Mouse (Mus musculus) embryonic facial prominence, embryonic 11.5 days (tissue): ENCODE results near the gene Trim69. TPM values are rescaled to one million over a fixed set of nuclear protein-coding genes. Genes with fewer than 3 reads are reported as not detected.

Experiments used
- ATAC-seq: fragments of 200-750 bp; cut with Nextera tagmentation; replicated peaks from 2 replicates; pipeline ENCODE4 v1.8.0; 2017; ENCODE audit warnings: low read depth; ENCODE audit not compliant: insufficient number of reproducible peaks, low FRiP score, low TSS enrichment
- DNase-seq: peaks from one replicate; pipeline ENCODE4 v3.0.0-alpha.2; 2015; ENCODE audit warnings: low spot score
- H3K27ac ChIP-seq: fragments of 300-500 bp; sonication (generic); replicated peaks from 2 replicates; pipeline ENCODE4 v1.5.1; 2014; ENCODE audit warnings: mild to moderate bottlenecking, low read depth, low read length, control low read depth
- H3K27me3 ChIP-seq: fragments of 300-500 bp; sonication (generic); 2 replicates; pipeline ENCODE4 v1.6.1; 2014; ENCODE audit warnings: mild to moderate bottlenecking, low read length, moderate library complexity, mixed read lengths; ENCODE audit not compliant: control insufficient read depth, insufficient read depth
- H3K36me3 ChIP-seq: fragments of 300-500 bp; sonication (generic); replicated peaks from 2 replicates; pipeline ENCODE4 v1.6.1; 2014; ENCODE audit warnings: low read depth, mild to moderate bottlenecking, low read length, moderate library complexity, mixed read lengths; ENCODE audit not compliant: control insufficient read depth, insufficient read depth
- H3K4me1 ChIP-seq: fragments of 300-500 bp; sonication (generic); 2 replicates; pipeline ENCODE4 v1.6.1; 2014; ENCODE audit warnings: low read length, mixed read lengths; ENCODE audit not compliant: control insufficient read depth, insufficient read depth
- H3K4me2 ChIP-seq: fragments of 300-500 bp; sonication (generic); 2 replicates; pipeline ENCODE4 v1.6.1; 2014; ENCODE audit warnings: low read depth, mild to moderate bottlenecking, control low read depth, low read length, moderate library complexity
- H3K4me3 ChIP-seq: fragments of 300-500 bp; sonication (generic); 2 replicates; pipeline ENCODE4 v1.5.1; 2014; ENCODE audit warnings: low read depth, low read length, control low read depth
- H3K9ac ChIP-seq: fragments of 300-500 bp; sonication (generic); replicated peaks from 2 replicates; pipeline ENCODE4 v1.6.1; 2014; ENCODE audit warnings: mild to moderate bottlenecking, control low read depth, low read length
- H3K9me3 ChIP-seq: fragments of 300-500 bp; sonication (generic); replicated peaks from 2 replicates; pipeline ENCODE4 v1.6.1; 2016; ENCODE audit warnings: mild to moderate bottlenecking, low read length, inconsistent platforms, mixed read lengths; ENCODE audit not compliant: control insufficient read depth
- WGBS: fragments of 180-500 bp; shearing (Covaris S2); extraction: QIAGEN DNeasy Blood & Tissue Kit; methylation state at CpG from one replicate; pipeline ENCODE4 v1.1.7; 2014; 5-methylcytosine and 5-hydroxymethylcytosine counted together
- polyA plus RNA-seq: library from polyadenylated mRNA; unstranded; fragments of >200 nt; fragmentation: Nextera tagmentation; extraction: Ambion mirVana; gene quantifications from 2 replicates; pipeline ENCODE4 v1.2.1, GENCODE M21; 2014

Trim69 gene
- polyA plus RNA-seq, 1 experiment from 2014 or later, result not detected

DNA sequence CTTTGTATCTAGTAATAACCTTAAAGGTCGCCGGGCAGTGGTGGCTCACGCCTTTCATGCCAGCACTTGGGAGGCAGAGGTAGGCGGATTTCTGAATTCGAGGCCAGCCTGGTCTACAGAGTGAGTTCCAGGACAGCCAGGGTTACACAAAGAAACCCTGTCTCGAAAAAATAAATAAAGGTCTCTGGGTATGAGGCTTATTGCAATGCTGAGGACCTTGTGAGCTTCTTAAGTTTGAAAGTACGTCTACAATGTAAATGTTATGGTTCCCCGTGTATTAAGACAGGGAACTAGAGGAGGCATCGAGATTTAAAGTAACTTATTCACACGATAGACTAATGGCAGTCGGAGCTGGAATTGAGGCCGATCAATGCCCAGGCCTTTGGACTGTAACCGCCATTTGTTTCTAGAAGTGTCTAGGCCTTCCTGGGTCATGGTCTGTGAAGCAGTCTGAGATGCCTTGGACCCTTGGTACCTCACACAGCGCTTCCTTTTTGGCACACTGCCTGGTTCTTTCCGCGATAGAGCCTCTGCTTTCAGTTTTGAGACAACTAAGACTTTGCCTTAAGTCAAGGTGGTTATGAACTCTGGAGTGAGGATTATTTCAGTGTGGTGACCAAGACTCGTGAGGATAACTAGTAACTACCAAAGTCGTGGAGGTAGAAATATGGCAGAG, 12.1 kb upstream of the Trim69 start:
- no peak for ATAC-seq
- H3K27me3 ChIP-seq, result no peaks in the 10 kb centered on the region
- H3K36me3 ChIP-seq, result no peaks in the 10 kb centered on the region
- H3K9ac ChIP-seq, result peak overlapping the region; percentile 75; the same call in 1 of the 2 replicates
- no peaks in the 10 kb centered on the region for H3K9me3 ChIP-seq
- DNase-seq, result peak; percentile 21
- 41% methylated on average over 18 of the region's 18 CpGs for WGBS
- H3K27ac ChIP-seq, result no peak overlapping the region
- H3K4me3 ChIP-seq, result peak overlapping the region; percentile 53
- peak overlapping the region; percentile 69 for H3K4me2 ChIP-seq
- H3K4me1 ChIP-seq, result no peaks in the 10 kb centered on the region

DNA sequence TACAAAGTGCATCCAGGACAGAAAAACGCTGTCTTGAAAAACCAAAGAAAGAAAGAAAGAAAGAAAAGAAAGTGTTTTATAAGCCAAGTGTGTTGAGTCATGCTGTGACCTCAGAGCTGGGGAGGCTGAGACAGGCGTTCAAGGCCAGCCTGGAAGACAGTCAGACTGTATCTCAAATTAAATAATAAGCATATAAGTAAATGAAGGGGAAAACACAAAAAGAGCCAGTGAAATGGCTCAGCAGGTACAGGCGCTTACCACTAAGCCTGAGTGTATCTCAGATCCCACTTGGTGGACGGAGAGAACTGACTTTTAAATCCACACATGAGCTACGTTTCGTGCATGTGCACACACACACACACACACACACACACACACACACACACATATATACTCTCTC, 11.2 kb upstream of the Trim69 start:
- Histone ChIP-seq H3K27me3 (no peaks in the 10 kb centered on the region), H3K9ac (no peak overlapping the region), H3K9me3 (no peaks in the 10 kb centered on the region), H3K4me1 (no peaks in the 10 kb centered on the region), H3K4me3 (no peak overlapping the region), H3K36me3 (no peaks in the 10 kb centered on the region), H3K4me2 (no peak overlapping the region), H3K27ac (no peak overlapping the region)
- WGBS, result 90% methylated on average over 6 of the region's 6 CpGs
- ATAC-seq (no peak), DNase-seq (no peak)

DNA sequence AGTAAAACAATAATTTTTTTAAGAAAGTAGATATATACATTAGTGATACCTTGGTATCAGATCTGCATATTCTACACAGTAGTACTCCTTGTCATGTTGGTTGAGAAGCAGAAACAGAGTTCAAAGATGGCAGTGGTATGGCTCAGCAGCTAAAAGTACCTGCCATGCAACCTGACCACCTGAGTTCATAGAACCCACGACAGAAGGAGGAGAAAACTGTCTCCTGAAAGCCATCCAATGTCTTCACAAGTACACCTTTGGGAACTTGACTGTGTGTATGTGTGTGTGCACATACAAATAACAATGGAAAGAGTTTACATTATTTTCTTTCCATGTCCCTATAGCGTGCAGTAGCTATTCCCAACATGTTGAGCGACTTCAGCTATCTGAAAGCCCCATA, 10.8 kb upstream of the Trim69 start:
- no peak overlapping the region for H3K4me2 ChIP-seq
- ATAC-seq, result no peak
- H3K4me1 ChIP-seq, result no peaks in the 10 kb centered on the region
- WGBS, result 79% methylated on average over 3 of the region's 3 CpGs
- no peaks in the 10 kb centered on the region for H3K27me3 ChIP-seq
- H3K27ac ChIP-seq, result no peak overlapping the region
- DNase-seq, result no peak
- no peak overlapping the region for H3K9ac ChIP-seq
- H3K9me3 ChIP-seq, result no peaks in the 10 kb centered on the region
- H3K4me3 ChIP-seq, result no peak overlapping the region
- no peaks in the 10 kb centered on the region for H3K36me3 ChIP-seq

DNA sequence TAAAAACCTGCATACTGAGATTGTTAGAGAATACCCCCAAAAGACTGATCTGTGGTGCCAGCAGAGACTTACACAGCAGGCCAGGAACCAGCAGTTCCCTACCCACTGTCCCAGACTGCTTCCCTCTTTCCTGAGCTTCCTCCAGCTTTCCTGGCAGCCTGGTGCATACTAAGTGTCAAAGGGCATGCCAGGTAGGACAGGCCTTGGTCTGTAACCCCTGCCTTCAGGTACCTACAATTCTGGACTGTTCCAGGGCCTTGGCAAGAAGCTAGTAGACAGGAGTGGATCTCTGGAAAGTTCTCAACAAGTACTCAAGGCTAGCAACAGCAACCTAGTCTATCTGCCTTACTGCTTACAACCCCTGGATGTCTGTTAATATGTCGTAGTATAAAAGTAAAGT, 9.3 kb upstream of the Trim69 start:
- H3K27ac ChIP-seq, result no peak overlapping the region
- WGBS, result 94% methylated on average over 1 of the region's 1 CpGs
- DNase-seq, result no peak
- ATAC-seq, result no peak
- no peaks in the 10 kb centered on the region for H3K27me3 ChIP-seq
- no peak overlapping the region for H3K4me2 ChIP-seq
- no peak overlapping the region for H3K4me3 ChIP-seq
- H3K9ac ChIP-seq, result no peak overlapping the region
- no peaks in the 10 kb centered on the region for H3K36me3 ChIP-seq
- no peaks in the 10 kb centered on the region for H3K4me1 ChIP-seq
- no peaks in the 10 kb centered on the region for H3K9me3 ChIP-seq

DNA sequence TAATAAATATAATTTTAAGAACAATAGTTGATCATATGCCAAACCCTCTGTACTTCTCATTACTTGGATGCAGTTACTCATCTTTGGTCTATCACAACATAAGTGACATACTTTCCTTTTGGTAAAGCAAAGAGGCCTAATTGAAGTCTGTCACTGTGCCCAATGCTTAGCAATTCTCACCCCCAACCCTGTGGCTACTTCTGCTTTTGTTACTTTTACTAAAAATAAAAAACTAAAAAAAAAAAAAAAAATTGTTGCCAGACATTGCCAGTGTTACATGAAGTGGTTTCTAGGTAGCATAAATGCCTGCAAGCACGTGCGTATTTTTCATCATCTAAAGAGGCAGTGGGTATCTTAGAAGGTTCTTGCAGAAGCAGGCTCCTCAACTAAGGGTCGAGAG, 7.7 kb upstream of the Trim69 start:
- no peaks in the 10 kb centered on the region for H3K9me3 ChIP-seq
- no peaks in the 10 kb centered on the region for H3K36me3 ChIP-seq
- H3K4me2 ChIP-seq, result no peak overlapping the region
- no peaks in the 10 kb centered on the region for H3K27me3 ChIP-seq
- no peak overlapping the region for H3K9ac ChIP-seq
- DNase-seq (no peak), ATAC-seq (no peak)
- WGBS, result 80% methylated on average over 3 of the region's 3 CpGs
- no peak overlapping the region for H3K27ac ChIP-seq
- no peak overlapping the region for H3K4me3 ChIP-seq
- no peaks in the 10 kb centered on the region for H3K4me1 ChIP-seq

DNA sequence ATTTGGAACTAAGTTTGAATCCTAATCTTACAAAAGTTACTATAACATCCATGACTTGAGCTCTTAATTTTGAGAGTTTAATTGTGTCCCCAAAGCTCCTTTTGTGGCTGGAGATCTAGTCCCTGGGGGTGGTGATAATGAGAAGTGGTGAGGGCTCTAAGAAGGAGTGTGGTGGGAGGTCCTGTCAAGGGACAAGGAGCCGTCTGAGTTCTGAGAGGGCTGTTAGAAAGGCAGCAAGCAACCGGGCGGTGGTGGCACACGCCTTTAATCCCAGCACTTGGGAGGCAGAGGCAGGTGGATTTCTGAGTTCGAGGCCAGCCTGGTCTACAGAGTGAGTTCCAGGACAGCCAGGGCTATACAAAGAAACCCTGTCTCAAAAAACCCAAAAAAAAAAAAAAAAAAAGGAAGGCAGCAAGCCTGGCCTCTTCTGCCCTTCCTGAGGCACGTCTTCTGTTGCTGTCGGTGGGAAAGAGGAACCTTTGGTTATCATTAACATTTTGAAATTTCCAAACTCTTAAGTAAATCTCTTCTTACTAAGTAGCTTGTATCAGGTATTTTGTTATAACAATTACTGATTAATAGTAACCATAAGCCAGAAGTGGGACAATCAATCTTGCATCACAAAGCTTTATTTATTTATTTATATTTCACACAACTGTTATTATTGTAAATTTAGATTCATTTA, 6.7 kb upstream of the Trim69 start:
- no peaks in the 10 kb centered on the region for H3K9me3 ChIP-seq
- ATAC-seq (no peak), DNase-seq (no peak)
- 83% methylated on average over 7 of the region's 7 CpGs for WGBS
- no peaks in the 10 kb centered on the region for H3K27me3 ChIP-seq
- H3K4me2 ChIP-seq, result no peak overlapping the region
- no peak overlapping the region for H3K4me3 ChIP-seq
- H3K4me1 ChIP-seq, result no peaks in the 10 kb centered on the region
- no peak overlapping the region for H3K9ac ChIP-seq
- no peak overlapping the region for H3K27ac ChIP-seq
- no peaks in the 10 kb centered on the region for H3K36me3 ChIP-seq

DNA sequence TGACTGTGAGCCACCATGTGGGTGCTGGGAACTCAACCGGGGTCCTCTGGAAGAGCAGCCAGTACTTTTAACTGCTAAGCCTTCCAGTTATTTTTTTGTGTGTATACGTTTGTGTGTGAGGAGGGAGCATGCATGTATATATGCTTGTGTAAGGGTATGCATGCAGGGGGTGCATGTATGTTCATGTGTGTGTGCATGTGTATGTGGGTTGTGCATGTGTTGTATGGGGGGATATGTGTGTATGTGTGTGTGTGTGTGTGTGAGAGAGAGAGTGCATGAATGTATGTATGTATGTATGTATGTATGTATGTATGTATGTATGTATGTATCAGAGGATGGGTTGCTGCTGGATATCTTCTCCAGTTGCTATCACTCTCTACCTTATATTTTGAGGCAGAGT, 6.0 kb upstream of the Trim69 start:
- no peaks in the 10 kb centered on the region for H3K27me3 ChIP-seq
- ATAC-seq, result no peak
- WGBS, result 84% methylated on average over 2 of the region's 2 CpGs

DNA sequence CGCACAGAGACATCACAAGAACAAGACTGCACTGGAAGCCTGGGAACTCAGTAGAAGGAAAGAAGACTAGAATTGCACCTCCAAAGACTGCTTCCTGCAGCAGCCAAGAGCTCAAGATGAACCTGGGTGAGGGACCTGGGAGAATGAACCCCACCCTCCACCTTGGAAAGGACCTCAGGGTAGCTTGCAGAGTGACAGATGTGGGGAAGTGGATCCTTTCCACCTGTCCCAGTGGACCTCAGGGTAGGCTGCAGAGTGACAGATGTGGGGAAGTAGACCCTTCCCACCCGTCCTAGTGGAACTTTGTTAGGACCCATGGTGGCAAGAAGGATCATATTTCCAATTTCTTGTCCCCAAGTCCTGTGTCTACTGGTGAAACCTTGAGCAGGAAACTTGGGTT, 5.2 kb upstream of the Trim69 start:
- Histone ChIP-seq H3K9ac (no peak overlapping the region), H3K9me3 (no peaks in the 10 kb centered on the region), H3K4me1 (no peaks in the 10 kb centered on the region), H3K27me3 (no peaks in the 10 kb centered on the region), H3K4me2 (no peak overlapping the region), H3K27ac (no peak overlapping the region), H3K4me3 (no peak overlapping the region), H3K36me3 (no peaks in the 10 kb centered on the region)
- 73% methylated on average over 2 of the region's 2 CpGs for WGBS
- no peak for DNase-seq
- no peak for ATAC-seq

More for the DNA sequence above, 6.0 kb upstream of the Trim69 start:
- H3K4me2 ChIP-seq, result no peak overlapping the region
- DNase-seq, result no peak
- no peaks in the 10 kb centered on the region for H3K9me3 ChIP-seq
- no peaks in the 10 kb centered on the region for H3K36me3 ChIP-seq
- H3K4me3 ChIP-seq, result no peak overlapping the region
- H3K27ac ChIP-seq, result no peak overlapping the region
- no peaks in the 10 kb centered on the region for H3K4me1 ChIP-seq
- H3K9ac ChIP-seq, result no peak overlapping the region
